Mouse (Mus musculus): Measurements from ENCODE around the gene Csad.

Csad gene

DNA sequence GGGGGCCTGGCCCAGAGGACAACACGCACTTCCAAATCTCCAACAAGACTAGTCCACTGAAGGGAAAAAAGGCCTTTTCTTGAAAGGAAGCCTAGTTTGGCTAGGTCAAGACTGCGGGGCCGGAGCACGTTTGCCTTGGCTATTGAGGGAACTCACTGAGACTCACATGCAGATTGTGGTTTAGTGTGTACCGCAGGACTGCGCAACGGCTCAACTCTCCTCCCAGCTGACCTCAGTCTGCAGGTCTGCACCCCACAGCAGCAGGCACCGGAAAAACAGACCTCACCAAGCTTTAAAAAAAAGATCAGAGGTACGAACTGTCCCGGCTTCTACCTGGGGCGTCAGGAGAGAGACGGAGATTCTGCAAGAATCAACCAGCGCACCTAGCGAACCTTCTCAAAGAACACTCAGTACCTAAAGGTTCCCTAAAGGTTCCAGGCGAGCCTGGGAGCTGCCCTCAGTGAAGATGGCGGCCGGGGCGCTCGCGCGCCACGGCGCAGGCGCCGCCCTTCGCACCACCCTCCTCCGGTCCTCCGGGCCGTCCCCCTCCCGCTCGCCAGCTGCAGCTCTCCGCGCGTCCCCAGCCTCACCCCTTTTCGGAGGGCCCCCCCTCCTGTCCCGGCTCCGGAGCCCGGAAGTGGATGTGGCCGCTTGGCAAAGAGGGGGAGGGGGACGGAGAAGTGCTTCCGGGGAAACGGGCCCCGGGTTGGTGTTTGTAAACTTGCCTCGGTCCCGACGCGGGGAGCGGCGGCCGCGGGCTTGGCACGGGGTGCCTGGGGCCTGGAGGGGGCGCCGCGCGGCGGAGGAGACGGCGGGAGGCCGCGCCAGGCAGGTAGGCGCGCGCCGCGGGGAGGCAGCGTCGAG lies 1.3 kb downstream of the Csad start, which contains the start of gene Zfp740:
Gene Zfp740 (plus strand): TSS at position 279 of the 864 bp plus-strand sequence.
- DNase-seq (ENCODE audit: low read depth, low spot score) = peak; percentile 97

DNA sequence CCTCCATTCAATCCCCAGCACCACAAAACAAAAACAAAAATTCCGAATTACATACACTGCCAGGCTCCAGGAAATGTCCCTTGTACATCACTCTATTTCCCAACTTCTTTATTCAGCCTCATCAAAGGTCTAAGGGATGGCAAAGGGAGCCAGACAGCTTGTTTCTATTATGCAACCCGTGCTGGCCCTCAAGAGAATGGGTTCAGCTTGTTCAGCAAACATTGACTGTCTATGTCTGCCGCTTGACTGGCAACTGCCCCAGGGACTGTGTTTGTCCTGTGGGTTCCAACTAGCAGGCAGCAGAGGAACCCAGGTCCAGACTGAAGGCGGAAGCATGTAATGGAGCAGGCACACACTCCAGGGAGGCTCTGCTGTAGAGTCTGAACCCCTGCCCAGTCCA lies 5.7 kb downstream of the Csad start:
- DNase-seq (ENCODE audit: low read depth, low spot score) = peak; percentile 19

DNA sequence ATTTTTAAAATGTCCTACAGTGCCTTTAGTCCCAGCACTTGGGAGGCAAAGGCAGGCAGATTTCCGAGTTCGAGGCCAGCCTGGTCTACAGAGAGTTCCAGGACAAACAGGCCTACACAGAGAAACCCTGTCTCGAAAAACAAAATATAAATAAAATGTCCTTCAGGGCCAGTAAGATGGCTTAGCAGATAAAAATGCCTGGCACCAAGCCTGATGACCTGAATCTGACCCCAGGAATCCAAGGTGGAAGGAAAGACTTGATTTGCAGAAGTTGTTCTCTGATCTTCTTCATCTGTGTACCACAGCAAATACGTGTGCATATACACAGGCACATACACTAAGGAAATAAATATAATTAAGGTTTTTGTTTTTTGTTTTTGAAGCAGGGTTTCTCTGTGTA lies 9.2 kb downstream of the Csad start:
- DNase-seq (ENCODE audit: low read depth, low spot score) = no peak

DNA sequence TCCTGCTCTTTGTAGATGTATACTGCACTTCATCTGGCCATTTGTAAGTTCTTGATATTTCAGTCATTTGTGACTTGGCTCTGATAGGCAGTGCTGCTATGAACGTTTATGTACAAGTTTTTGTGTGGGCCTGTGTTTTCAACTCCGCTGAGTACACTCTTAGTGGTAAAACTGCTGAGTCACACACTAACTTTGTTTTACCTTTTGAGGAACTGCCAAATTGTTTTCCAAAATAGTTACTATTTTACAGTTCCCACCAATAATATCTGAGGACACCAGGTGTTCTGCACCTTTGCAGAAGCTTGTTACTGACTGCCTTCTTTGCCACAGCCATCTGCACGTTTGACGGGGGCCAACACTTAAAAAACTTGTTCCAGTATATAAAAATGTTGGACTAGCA lies 10.1 kb downstream of the Csad start:
- no peak for DNase-seq (ENCODE audit: low read depth, low spot score)

DNA sequence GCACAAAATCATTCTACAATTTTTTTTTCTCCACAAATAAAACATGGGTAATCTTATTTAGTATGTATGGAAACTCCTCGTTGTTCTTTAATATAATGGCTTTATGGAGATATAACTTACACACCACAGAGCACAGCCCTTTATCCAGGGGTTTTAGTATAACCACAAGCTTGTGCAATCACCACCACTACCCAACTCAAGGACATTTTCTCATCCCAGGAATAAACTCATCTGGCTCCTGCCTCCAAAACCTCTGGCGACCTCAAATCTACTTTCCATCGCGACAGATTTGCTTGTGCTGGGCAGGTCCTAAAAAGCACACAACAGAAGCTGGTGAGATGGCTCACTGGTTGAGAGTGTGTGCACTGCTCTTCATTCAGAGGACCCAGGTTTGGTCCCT lies 10.9 kb downstream of the Csad start:
- no peak for DNase-seq (ENCODE audit: low read depth, low spot score)

DNA sequence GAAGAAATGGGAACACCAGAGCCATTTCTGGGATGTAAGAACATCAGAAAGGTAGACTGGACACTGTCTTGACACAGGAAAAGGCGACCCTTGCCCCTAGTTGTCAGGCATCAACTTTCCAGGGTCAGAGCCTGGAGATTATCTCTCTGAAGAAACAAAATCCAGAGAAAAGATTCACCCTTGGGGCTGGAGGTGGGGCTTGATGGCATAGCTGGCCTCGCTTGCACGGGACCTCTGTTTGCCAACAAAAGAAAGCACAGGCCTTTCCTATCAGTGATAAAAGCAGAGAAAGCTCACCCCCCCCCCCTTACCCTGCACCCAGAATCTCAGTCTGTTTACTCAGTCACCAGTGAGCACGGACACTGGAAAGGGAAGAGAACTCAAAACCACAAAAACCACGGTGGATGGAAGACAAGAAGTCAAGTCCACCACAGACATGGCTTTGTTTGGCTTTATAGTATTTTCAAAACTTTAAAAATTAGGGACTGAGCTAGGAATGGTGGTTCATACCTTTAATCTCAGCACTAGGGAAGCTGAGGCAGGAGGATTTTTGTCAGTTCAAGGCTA lies 11.6 kb downstream of the Csad start:
- no peak for DNase-seq (ENCODE audit: low read depth, low spot score)

DNA sequence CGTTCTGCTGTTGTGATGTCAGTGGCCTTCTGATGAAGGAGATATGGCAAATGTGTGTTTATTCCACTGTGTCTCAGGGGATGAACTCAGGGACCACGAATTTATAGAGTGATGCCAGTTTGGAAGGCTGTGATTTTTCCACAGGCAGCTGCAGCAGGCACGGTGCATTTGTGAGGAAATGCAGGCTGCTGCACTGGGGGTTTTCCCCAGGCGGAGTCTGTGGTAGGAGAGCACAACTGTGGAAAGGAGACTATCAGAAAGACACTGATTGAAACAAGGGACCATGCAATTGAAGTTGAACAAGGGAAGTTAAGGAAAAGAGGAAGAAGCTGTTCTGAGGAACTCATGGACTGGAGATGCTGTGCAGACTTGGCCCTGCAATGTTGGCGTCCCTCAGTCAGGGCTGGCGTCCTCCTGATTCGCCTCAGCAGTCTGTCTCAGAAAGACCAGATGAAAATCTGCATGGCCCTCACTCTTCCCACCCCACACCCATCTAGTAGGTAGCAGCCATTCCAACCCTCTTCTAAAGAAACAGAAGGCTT lies 12.2 kb downstream of the Csad start:
- DNase-seq (ENCODE audit: low read depth, low spot score) = no peak

DNA sequence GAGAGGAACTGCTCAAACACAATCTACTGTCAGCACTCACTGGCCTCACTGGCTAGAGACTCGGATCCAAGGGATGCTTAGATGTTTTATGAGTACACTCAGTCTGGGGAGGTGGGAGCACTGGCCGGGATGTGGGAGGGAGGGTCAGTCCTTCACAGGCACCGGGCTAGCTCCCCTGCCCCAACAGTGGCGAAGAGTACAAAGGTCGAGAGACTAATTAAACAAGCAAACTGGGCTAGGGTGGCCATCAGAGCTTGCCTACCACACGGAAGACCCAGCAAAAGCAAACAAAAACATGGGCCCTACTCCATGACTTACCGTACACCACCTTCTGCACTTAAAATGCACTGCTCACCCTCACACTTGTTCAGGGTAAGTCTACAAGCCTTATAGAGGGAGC lies 12.8 kb downstream of the Csad start:
- no peak for DNase-seq (ENCODE audit: low read depth, low spot score)

DNA sequence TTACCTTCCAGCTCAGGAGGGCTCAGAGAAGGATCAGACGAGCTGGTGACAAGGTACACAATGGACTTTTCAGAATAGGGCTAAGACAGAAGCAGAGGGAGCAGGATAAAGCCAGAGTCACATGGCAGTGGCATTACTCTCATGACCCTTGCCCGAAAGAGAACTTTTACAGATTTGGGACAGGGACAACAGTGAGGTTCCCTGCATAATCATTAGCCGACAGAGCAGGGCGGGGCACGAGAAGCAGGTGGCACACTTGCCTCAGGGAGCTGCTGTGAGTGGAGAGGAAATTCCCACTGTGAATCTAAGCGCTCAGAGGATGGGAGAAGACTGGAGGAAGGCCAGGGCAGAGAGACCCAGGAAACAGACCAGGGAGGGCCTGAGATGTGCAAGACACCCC lies 15.6 kb downstream of the Csad start:
- DNase-seq (ENCODE audit: low read depth, low spot score) = no peak

DNA sequence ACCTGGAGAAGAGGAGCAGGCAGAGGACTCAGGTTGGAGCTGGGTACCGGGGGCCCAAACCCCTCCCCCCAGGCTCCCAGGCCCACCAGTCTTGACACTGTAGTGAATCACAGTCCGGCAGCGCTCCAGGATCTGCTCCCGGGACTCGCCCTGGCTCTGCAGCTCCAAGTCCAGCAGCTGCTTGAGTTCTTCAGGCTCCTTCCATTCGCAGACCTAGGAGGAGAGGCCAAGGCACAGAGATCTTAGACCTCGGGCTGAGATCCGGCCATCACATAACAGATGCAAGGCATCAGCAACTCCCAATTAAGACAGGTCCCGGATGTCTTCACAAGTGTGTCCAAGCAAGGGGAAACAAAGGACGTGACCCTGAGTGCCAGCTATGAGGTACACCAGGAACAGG lies 16.4 kb downstream of the Csad start:
- DNase-seq (ENCODE audit: low read depth, low spot score) = no peak

DNA sequence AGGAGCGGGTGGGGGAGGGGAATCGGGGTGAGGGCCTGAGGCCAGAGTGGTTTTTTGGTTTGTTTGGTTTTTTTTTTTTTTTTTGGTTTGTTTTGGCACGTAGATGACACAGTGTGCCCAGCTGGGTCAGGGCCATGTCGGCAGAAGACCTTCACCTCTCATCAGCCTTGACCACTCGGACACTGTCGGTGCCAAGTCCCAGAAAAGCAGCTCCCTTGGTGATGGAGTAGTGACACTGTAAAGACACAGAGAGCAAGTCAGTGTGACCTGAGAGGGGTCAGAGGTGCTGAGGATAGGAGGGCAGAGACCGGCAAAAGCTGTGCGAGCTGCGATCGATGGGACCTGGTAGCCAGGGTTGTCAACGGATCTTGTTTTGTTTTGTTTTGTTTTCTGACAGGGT lies 18.3 kb downstream of the Csad start:
- DNase-seq (ENCODE audit: low read depth, low spot score) = no peak

DNA sequence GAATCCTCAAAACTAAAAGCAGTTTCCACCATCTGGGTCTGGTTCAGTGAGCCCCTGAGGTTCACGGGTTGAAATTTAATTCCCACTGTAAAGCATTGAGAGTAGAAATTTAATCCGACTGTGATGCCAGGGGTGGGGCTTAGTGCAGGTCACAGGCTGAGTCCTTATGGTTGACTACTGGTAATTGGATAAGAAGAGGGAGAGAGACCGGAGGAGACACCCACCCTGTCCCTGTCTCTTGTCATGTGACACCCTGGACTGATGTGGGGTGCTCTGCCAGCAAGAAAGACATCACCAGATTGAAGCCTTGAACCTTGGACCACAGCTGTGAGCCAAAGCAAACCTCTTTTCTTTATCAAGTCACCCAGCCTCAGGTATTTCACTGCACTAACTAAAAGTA lies 21.4 kb downstream of the Csad start:
- DNase-seq (ENCODE audit: low read depth, low spot score) = no peak

DNA sequence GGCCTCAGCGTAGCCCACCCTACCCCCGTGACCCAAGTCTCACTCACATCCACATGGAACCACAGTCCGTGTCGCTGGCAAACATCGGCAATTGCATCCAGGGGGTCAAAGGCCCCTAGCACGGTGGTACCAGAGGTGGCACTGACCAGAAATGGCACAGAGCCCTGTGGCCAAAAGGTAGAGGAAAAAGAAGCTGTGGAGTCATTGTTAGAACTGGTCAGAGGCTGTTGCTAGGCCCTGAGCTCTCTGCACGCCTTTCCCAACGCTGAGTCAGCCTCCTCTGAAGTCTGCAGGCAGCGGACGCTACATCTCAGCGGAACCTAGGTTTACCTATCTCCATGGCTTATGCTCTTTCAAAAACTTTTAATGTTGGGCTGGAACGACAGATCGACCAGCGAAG lies 24.6 kb downstream of the Csad start:
- DNase-seq (ENCODE audit: low read depth, low spot score) = no peak

DNA sequence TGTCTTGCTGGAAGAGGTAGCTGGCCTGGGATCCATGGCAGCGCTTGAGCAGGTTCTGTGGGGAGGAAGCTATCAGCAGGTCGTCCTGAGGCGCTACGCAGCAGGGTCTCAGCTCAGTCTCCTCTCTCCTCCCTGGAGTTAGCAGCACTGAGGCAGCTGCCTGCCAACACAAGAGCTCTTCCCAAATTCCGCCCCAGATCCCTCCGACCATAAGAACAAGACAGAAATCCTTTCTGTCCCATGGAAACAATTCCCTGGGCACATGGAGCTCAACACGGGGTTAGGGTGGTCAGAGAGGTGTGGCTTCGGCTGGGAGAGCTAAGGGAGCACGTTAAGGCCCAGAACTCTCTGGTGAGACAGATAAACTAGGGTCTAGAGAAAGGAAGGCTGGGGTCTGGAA lies 25.4 kb downstream of the Csad start:
- DNase-seq (ENCODE audit: low read depth, low spot score) = no peak

DNA sequence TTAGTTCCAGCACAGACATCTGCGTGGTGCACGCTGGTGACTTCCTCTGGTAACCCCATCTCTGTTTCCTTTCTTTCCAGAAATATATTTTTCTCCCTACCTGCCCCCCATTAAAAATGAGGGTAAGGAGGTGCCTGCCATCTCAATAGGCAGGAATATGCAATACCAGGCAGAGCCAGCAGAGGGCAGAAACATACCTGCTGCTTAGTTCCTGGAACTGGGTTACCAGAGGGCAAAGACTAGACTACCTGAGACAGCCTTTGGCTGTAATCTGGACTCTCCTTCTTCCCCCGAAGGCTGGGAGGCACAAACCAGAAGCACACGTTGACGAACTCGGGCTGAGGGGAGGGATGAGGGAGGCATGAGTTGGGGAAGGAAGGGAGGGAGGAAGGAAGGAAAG lies 26.2 kb downstream of the Csad start:
- peak; percentile 57 for DNase-seq (ENCODE audit: low read depth, low spot score)

DNA sequence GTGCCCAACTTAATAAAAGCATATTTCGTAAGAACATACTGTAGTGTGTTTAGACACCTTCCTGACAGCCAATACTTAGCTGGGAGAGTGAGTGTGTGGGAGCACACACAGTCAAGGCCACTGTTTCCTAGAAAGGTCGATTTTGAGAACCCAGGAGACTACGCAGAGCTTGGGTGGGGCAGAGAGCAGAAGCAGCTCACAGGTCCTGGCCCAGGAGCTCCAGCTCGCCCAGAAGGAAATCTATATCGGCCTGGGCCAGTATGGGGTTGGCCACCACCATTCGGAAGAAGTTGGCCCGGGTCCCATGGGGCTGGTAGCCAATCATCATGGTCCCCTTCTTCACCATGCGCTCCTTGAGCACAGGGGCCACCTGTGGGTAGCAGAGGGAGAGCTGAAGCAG lies 27.1 kb downstream of the Csad start:
- no peak for DNase-seq (ENCODE audit: low read depth, low spot score)

DNA sequence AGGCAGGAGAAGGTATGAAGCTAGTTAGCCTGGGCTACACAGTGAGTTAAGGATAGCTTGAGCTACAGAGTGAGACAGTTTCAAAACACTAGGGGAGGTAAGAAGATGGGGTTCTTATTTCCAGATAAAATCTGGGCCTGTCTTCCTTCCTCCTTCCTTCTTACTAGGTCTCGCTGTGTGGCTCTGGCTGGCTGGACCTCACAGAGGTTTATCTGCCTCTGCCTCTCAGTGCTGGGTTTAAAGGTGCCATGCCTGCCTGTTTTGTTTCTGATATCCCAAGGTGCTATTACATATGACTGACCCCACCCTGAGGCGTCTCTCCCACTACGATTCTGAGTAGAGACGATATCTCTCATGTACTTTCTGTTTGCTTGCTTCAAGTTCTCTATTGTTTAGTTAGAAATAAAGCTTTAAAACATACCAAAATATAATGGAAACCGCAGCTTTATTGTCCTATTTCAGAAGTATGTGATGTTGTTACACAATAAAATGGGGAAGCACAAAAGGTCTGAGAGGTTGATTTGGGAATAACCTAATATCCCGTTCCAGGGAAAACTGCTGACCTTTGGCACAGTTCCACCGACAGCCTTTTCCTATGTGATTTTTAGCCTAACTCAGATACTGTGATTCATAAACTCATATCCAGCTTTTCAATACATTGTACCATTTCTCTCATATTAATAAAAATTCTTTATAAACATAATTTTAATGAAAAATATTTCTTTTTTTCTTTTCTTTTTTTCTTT lies 27.8 kb downstream of the Csad start:
- DNase-seq (ENCODE audit: low read depth, low spot score) = no peak

DNA sequence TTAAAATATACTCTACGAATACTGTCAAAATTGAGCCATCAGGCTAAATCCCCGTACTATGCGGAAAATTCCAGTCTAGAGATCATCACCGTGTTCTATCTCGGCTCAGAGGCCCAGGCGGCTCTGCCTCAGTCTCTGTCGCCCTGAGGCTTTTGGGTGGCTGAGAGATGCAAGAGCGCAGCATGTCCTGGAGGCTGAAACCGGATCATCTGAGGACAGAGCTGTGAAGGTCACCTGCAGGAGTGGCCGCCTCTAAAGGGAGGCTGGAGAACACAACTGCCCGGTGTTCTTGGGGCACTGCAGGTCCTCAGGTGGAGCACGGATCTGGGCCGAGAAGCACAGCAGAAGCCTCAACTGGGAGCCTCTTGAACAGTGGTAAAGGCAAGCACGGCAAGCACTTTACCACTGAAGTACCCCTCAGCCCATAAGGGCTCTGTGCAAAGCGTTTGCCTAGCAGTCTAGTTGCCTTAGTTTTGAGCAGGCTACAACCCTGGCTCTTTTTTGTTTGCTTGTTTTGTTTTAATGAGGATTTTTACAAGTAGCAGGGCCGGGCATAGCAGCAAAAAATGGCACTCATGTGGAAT lies 28.7 kb downstream of the Csad start:
- no peak for DNase-seq (ENCODE audit: low read depth, low spot score)

DNA sequence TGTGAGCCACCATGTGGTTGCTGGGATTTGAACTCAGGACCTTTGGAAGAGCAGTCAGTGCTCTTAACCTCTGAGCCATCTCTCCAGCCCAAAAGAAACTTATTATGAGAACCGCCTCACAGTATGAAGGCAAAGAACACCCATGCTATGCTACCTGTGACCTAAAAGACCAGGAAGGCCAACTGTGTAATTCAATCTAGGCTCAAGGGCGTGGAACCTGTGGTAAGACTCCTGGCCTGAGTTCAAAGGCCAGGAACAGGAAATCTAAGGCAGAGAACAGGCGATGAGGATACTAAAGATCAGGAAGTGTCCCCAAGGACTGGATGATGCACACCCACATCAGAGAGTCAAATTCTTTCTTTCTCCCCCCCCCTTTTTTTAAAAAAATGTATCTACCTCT lies 30.9 kb downstream of the Csad start:
- no peak for DNase-seq (ENCODE audit: low read depth, low spot score)

DNA sequence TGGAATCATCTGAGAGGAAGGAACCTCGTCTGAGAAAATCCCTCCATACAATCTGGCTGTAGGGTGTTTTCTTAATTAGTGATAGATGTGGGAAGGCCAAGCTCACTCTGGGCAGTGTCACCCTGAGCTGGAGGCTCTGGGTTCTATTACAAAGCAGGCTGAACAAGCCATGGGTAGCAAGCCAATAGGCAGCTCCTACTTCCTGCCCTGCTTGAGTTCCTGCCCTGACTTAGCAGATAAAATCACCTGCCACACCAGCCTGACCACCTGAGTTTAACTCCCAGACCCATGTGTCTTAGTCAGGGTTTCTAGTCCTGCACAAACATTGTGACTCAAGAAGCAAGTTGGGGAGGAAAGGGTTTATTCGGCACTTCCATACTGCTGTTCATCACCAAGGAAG lies 35.5 kb downstream of the Csad start:
- no peak for DNase-seq (ENCODE audit: low read depth, low spot score)

DNA sequence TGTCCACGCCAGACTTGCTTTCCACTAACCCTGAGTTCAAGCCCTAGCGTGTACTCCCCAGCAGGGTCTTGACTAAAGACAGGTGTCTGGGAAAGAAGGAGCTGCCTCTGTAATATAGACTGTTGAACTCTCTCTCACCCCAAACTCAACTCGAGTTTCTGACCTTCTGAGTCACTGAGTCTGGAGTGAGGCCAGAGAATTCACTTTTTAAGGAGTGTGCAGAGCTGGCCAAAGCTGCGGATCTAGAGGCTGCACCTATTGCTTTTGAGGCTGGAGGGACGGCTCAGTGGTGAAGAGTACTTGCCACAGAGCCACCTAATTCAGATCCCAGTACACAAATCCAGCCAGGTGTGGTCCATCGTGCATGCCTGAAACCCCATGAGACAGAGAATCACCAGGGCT lies 36.9 kb downstream of the Csad start:
- DNase-seq (ENCODE audit: low read depth, low spot score) = peak; percentile 34

DNA sequence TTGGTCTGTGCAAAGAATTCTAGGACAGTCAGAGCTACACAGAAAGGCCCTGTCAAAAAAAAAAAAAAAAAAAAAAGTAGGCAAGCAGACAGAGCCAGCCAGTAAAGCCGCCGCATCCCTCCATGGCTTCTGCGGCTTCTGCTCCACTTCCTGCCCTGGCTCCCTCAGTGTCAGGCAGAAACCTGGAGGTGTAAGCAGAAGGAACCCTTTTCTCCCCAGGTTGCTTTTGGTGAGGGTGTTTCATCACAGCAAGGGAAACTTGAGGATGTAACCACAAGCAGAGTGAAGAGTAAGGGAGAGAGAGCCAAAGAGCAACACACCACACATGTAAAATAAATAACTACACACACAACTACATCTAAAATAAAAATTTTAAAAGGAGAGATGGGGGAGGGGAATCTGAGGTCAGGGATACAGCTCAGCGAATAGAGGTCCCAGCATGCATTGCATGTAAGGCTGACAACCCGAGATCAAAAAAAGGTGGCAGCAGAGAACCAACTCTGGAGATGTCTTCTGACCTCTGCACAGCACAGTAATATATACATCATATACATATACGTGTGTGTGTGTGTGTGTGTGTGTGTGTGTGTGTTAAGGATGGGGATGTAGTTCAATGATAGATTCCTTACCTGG lies 38.9 kb downstream of the Csad start:
- DNase-seq (ENCODE audit: low read depth, low spot score) = no peak

Data from skeletal muscle tissue, adult 2 months (tissue).